Mouse (Mus musculus): ENCODE results near the gene Pglyrp2. TPM values are rescaled to one million over a fixed set of nuclear protein-coding genes. Genes with fewer than 3 reads are reported as not detected.

The Pglyrp2 gene
- polyA plus RNA-seq, 1 experiment from 2014 or later: not detected

GRCm38 (mm10) chr17:32419989-32420388 lies 4.0 kb downstream of the Pglyrp2 start:
- DNase-seq (no peak), ATAC-seq (ENCODE audit: low FRiP score, low TSS enrichment) (no peak)
- Histone ChIP-seq H3K36me3 (ENCODE audit: control insufficient read depth, insufficient read depth, low read length) (no peaks in the 10 kb centered on the region), H3K9me3 (ENCODE audit: control insufficient read depth, low read length) (no peaks in the 10 kb centered on the region), H3K27ac (replicated peaks; ENCODE audit: low read depth, low read length) (no peak overlapping the region), H3K4me1 (ENCODE audit: control insufficient read depth, insufficient read depth, low read length) (no peaks in the 10 kb centered on the region), H3K4me2 (ENCODE audit: low read length) (no peak overlapping the region), H3K27me3 (ENCODE audit: control insufficient read depth, insufficient read depth, low read length) (no peaks in the 10 kb centered on the region), H3K4me3 (replicated peaks; ENCODE audit: low read depth, low read length) (no peak overlapping the region), H3K9ac (replicated peaks; ENCODE audit: low read length) (no peak overlapping the region)
- 79% methylated on average over 2 of the region's 2 CpGs for WGBS

DNA sequence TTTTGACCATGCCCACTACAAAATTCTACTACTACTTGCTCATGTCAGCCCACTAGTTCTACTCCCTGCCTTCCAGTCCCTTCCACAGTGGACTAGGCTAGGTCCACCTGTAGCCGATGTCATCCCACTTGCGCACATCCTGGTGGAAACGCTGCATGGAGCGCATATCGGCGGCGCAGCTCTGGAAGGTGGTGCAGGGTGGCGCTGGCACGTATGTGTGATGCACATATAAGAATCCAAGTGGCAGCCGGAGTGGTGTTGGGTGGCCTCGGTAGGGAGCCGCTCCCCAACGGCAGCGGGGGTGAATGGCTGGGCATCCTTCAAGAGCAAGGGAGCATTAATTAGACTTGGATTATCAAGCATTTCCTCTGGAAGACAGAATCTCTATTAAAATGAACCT lies 7.2 kb downstream of the Pglyrp2 start:
- ATAC-seq (ENCODE audit: low FRiP score, low TSS enrichment) (no peak), DNase-seq (no peak)
- no peaks in the 10 kb centered on the region for H3K9me3 ChIP-seq (ENCODE audit: control insufficient read depth, low read length)
- H3K36me3 ChIP-seq (ENCODE audit: control insufficient read depth, insufficient read depth, low read length): no peaks in the 10 kb centered on the region
- no peak overlapping the region for H3K9ac ChIP-seq (replicated peaks; ENCODE audit: low read length)
- H3K27me3 ChIP-seq (ENCODE audit: control insufficient read depth, insufficient read depth, low read length): no peaks in the 10 kb centered on the region
- H3K4me3 ChIP-seq (replicated peaks; ENCODE audit: low read depth, low read length): no peak overlapping the region
- no peaks in the 10 kb centered on the region for H3K4me1 ChIP-seq (ENCODE audit: control insufficient read depth, insufficient read depth, low read length)
- H3K4me2 ChIP-seq (ENCODE audit: low read length): no peak overlapping the region
- H3K27ac ChIP-seq (replicated peaks; ENCODE audit: low read depth, low read length): no peak overlapping the region
- 95% methylated on average over 14 of the region's 14 CpGs for WGBS

- H3K36me3 ChIP-seq (ENCODE audit: control insufficient read depth, insufficient read depth, low read length): no peaks in the 10 kb centered on the region
- H3K9me3 ChIP-seq (ENCODE audit: control insufficient read depth, low read length): no peaks in the 10 kb centered on the region
- no peak for ATAC-seq (ENCODE audit: low FRiP score, low TSS enrichment)
- no peaks in the 10 kb centered on the region for H3K4me1 ChIP-seq (ENCODE audit: control insufficient read depth, insufficient read depth, low read length)
- no peak overlapping the region for H3K27ac ChIP-seq (replicated peaks; ENCODE audit: low read depth, low read length)
- WGBS: 55% methylated on average over 24 of the region's 24 CpGs
- H3K4me2 ChIP-seq (ENCODE audit: low read length): no peak overlapping the region
- no peak overlapping the region for H3K4me3 ChIP-seq (replicated peaks; ENCODE audit: low read depth, low read length)
- H3K27me3 ChIP-seq (ENCODE audit: control insufficient read depth, insufficient read depth, low read length): no peaks in the 10 kb centered on the region
- DNase-seq: no peak
- no peak overlapping the region for H3K9ac ChIP-seq (replicated peaks; ENCODE audit: low read length)
These were observed 8.4 kb downstream of the Pglyrp2 start for GRCm38 (mm10) chr17:32415417-32416020.

GRCm38 (mm10) chr17:32411898-32412297 lies 12.1 kb downstream of the Pglyrp2 start:
- H3K27me3 ChIP-seq (ENCODE audit: control insufficient read depth, insufficient read depth, low read length): no peaks in the 10 kb centered on the region
- ATAC-seq (ENCODE audit: low FRiP score, low TSS enrichment): no peak
- H3K4me2 ChIP-seq (ENCODE audit: low read length): no peak overlapping the region
- H3K9me3 ChIP-seq (ENCODE audit: control insufficient read depth, low read length): no peaks in the 10 kb centered on the region
- DNase-seq: no peak
- no peak overlapping the region for H3K4me3 ChIP-seq (replicated peaks; ENCODE audit: low read depth, low read length)
- no peaks in the 10 kb centered on the region for H3K4me1 ChIP-seq (ENCODE audit: control insufficient read depth, insufficient read depth, low read length)
- H3K27ac ChIP-seq (replicated peaks; ENCODE audit: low read depth, low read length): no peak overlapping the region
- H3K9ac ChIP-seq (replicated peaks; ENCODE audit: low read length): no peak overlapping the region
- no peaks in the 10 kb centered on the region for H3K36me3 ChIP-seq (ENCODE audit: control insufficient read depth, insufficient read depth, low read length)
- 93% methylated on average over 6 of the region's 6 CpGs for WGBS

DNA sequence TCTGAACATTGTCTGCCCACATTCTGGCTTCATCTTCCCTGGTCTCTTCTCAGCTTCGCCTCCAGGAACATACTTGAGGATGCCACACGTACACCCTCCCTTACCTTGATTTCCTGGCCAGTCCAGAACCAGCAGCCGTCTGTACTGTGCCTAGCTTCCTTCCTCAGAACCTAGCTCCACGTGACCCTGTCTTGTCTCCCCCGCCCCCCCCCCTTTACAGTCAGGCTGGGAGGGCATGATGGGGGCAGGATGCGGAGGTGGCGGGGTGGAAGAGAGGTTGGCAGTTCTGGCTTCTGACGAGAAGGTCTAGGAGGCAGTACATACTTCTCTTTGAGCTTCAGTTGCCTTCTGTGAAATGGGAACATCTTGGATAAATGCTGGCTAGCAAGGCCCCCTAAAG lies 20.6 kb downstream of the Pglyrp2 start, which contains the start of gene Rasal3:
Gene Rasal3, minus strand, starts transcription at position 167 of the 400 bp plus-strand sequence.
- WGBS: 82% methylated on average over 8 of the region's 8 CpGs

GRCm38 (mm10) chr17:32402779-32403157 lies 21.2 kb downstream of the Pglyrp2 start:
- DNase-seq (no peak), ATAC-seq (ENCODE audit: low FRiP score, low TSS enrichment) (no peak)
- no peak overlapping the region for H3K27ac ChIP-seq (replicated peaks; ENCODE audit: low read depth, low read length)
- H3K36me3 ChIP-seq (ENCODE audit: control insufficient read depth, insufficient read depth, low read length): no peaks in the 10 kb centered on the region
- H3K4me3 ChIP-seq (replicated peaks; ENCODE audit: low read depth, low read length): no peak overlapping the region
- no peak overlapping the region for H3K9ac ChIP-seq (replicated peaks; ENCODE audit: low read length)
- 76% methylated on average over 11 of the region's 11 CpGs for whole genome bisulfite sequencing
- H3K4me2 ChIP-seq (ENCODE audit: low read length): no peak overlapping the region
- peaks cover 10% of the 10 kb centered on the region for H3K27me3 ChIP-seq (ENCODE audit: control insufficient read depth, insufficient read depth, low read length)
- no peaks in the 10 kb centered on the region for H3K9me3 ChIP-seq (ENCODE audit: control insufficient read depth, low read length)
- H3K4me1 ChIP-seq (ENCODE audit: control insufficient read depth, insufficient read depth, low read length): no peaks in the 10 kb centered on the region

More for the DNA sequence above, 20.6 kb downstream of the Pglyrp2 start, which contains the start of gene Rasal3:
- DNase-seq: no peak
- Histone ChIP-seq H3K9me3 (ENCODE audit: control insufficient read depth, low read length) (no peaks in the 10 kb centered on the region), H3K27me3 (ENCODE audit: control insufficient read depth, insufficient read depth, low read length) (peaks cover 3% of the 10 kb centered on the region; the same call in 1 of the 2 replicates), H3K4me1 (ENCODE audit: control insufficient read depth, insufficient read depth, low read length) (no peaks in the 10 kb centered on the region), H3K9ac (replicated peaks; ENCODE audit: low read length) (no peak within 1 kb of the TSS), H3K36me3 (ENCODE audit: control insufficient read depth, insufficient read depth, low read length) (no peaks in the 10 kb centered on the region), H3K4me3 (replicated peaks; ENCODE audit: low read depth, low read length) (no peak within 1 kb of the TSS), H3K4me2 (ENCODE audit: low read length) (no peak within 1 kb of the TSS), H3K27ac (replicated peaks; ENCODE audit: low read depth, low read length) (no peak within 1 kb of the TSS)
- no peak for ATAC-seq (ENCODE audit: low FRiP score, low TSS enrichment)

GRCm38 (mm10) chr17:32402011-32402778 lies 21.8 kb downstream of the Pglyrp2 start:
- Histone ChIP-seq H3K4me3 (replicated peaks; ENCODE audit: low read depth, low read length) (no peak overlapping the region), H3K27ac (replicated peaks; ENCODE audit: low read depth, low read length) (no peak overlapping the region), H3K36me3 (ENCODE audit: control insufficient read depth, insufficient read depth, low read length) (no peaks in the 10 kb centered on the region), H3K4me2 (ENCODE audit: low read length) (no peak overlapping the region), H3K4me1 (ENCODE audit: control insufficient read depth, insufficient read depth, low read length) (no peaks in the 10 kb centered on the region), H3K9ac (replicated peaks; ENCODE audit: low read length) (no peak overlapping the region), H3K9me3 (ENCODE audit: control insufficient read depth, low read length) (no peaks in the 10 kb centered on the region), H3K27me3 (ENCODE audit: control insufficient read depth, insufficient read depth, low read length) (peaks cover 16% of the 10 kb centered on the region)
- WGBS: 84% methylated on average over 9 of the region's 9 CpGs
- no peak for ATAC-seq (ENCODE audit: low FRiP score, low TSS enrichment)
- no peak for DNase-seq

DNA sequence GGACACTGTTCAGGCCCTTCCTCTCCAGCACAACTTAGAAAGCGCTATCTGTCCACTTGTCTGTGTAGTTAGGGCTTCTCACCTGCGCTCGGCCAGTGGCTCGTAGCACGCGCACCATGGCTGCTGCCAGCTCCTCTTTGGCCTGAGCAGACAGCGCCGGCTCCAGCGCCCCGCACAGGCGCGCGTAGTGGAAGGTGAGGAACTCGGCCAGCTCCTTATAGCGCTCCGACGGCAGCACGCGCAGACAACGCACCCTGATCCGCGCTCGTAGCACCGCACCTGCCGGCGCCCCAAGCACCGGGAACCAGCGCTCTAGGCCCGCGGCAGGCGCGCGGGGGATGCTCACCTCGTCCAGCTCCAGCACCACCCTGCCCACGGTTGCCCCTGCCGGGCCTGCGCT lies 27.7 kb downstream of the Pglyrp2 start:
- no peak overlapping the region for H3K9ac ChIP-seq (replicated peaks; ENCODE audit: low read length)
- H3K4me2 ChIP-seq (ENCODE audit: low read length): peak overlapping the region; percentile 33; the same call in 1 of the 2 replicates

DNA sequence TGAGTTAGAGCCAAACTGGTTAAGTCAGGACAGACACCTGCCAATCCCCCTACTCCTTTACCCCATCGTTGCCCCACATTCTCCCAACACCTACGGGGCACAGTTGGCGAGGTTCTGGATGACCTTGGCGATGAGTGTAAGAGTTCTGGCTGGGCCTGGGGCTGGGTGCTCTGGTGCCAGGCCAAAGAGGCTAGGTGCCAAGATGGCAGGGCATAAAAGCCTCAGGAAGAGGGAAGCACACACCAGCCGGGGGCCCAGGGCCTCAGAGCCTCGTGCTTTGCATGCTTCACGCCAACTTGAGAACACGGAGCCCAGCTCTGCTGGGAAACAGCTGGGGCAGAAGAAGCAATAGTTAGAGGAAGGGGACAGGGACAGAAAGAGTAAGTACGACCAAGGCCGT lies 30.0 kb downstream of the Pglyrp2 start:
- Histone ChIP-seq H3K9ac (replicated peaks; ENCODE audit: low read length) (no peak overlapping the region), H3K36me3 (ENCODE audit: control insufficient read depth, insufficient read depth, low read length) (no peaks in the 10 kb centered on the region), H3K4me2 (ENCODE audit: low read length) (no peak overlapping the region), H3K27me3 (ENCODE audit: control insufficient read depth, insufficient read depth, low read length) (peaks cover 65% of the 10 kb centered on the region), H3K9me3 (ENCODE audit: control insufficient read depth, low read length) (no peaks in the 10 kb centered on the region), H3K4me1 (ENCODE audit: control insufficient read depth, insufficient read depth, low read length) (no peaks in the 10 kb centered on the region), H3K27ac (replicated peaks; ENCODE audit: low read depth, low read length) (no peak overlapping the region), H3K4me3 (replicated peaks; ENCODE audit: low read depth, low read length) (no peak overlapping the region)
- DNase-seq (no peak), ATAC-seq (ENCODE audit: low FRiP score, low TSS enrichment) (no peak)
- 87% methylated on average over 10 of the region's 10 CpGs for WGBS

More for the DNA sequence above, 27.7 kb downstream of the Pglyrp2 start:
- Histone ChIP-seq H3K27ac (replicated peaks; ENCODE audit: low read depth, low read length) (no peak overlapping the region), H3K36me3 (ENCODE audit: control insufficient read depth, insufficient read depth, low read length) (no peaks in the 10 kb centered on the region), H3K27me3 (ENCODE audit: control insufficient read depth, insufficient read depth, low read length) (peaks cover 64% of the 10 kb centered on the region), H3K4me3 (replicated peaks; ENCODE audit: low read depth, low read length) (peak overlapping the region; percentile 17; the same call in 1 of the 2 replicates), H3K4me1 (ENCODE audit: control insufficient read depth, insufficient read depth, low read length) (no peaks in the 10 kb centered on the region), H3K9me3 (ENCODE audit: control insufficient read depth, low read length) (no peaks in the 10 kb centered on the region)
- DNase-seq: peak; percentile 12
- WGBS: 3% methylated on average over 37 of the region's 37 CpGs
- ATAC-seq (ENCODE audit: low FRiP score, low TSS enrichment): no peak

All from midbrain, embryonic 14.5 days (tissue).